Mouse (Mus musculus): Measurements from ENCODE around the gene Olfr532.
"Not testable (repeated sequence)": the region's sequence is repeated elsewhere in the genome, so short reads cannot be mapped to it uniquely, and the experiment has no call there.

Olfr532 gene

DNA sequence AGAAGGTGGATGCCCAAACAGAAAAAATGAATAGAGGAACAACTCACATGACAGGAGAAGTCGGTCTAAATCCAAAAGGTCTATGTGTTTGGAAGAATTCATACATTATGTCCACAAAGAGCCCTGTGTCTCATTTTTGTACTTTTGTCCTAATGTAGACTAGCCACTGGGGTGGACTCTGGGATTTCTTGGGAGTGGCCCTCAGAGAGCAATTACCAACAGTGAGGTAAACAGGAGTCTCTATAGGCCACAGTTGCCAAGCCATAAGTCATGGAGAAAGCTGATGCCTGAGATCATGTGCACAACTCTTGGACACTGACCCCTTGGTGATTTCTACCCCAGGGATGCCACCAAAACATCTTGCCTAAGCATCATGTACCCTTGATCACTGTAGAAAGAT lies at the start of gene Olfr532:
TSS of gene Olfr532 (minus strand) at position 101 of the 400 bp plus-strand sequence.
- DNase-seq, result no peak

GRCm38 (mm10) chr7:140463070-140463469 lies 41.6 kb upstream of the Olfr532 start, which contains the start of gene Olfr533:
TSS of gene Olfr533 (plus strand) at chr7:140463370.
- not testable (repeated sequence) for DNase-seq

- no peak for DNase-seq
Observed at GRCm38 (mm10) chr7:140443141-140443540, 21.7 kb upstream of the Olfr532 start.

DNA sequence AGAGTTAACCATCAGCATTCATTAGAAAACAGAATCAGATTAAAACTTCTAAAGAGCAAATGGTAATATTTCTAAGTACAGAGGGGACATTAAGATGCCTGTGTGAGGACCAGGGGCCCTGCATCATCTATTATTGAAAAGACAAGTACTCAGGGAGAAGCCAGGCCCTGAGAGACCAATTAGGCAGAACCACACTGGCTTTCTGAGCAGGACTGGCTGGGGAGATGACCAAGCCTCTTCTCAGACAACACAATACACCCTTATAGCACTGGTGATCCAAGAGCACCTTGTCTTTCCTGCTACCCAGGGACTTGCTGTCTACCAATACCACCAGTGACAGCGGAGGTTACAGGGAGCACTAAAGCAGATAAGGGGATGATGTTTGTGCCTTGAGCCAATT lies 18.6 kb downstream of the Olfr532 start, which contains the start of gene Olfr531:
TSS of gene Olfr531 (minus strand) at position 101 of the 400 bp plus-strand sequence.
- no peak for DNase-seq

DNA sequence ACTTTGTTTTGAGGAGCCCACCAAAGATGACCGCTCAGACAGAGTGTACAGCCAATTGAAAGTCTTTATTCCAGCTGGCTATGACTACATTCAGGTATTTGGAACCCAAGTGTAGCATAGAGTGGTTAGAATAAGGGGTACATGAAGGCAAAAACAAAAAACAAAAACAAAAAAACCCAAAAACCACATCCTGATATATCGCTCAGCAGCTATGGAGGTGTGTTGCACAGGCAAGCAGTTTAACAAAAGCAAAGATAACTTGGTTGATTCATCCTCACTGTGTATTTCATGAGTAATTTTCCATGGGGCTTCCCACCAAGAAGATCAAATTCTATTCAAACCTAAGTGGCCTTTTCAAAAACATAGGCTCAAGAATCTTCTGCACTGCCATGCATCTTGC lies 44.5 kb downstream of the Olfr532 start:
- DNase-seq, result no peak

- no peak for DNase-seq
Observed at GRCm38 (mm10) chr7:140376231-140376630, 45.2 kb downstream of the Olfr532 start, which contains the start of gene Olfr530. TSS of gene Olfr530 (minus strand) at chr7:140376331.

DNA sequence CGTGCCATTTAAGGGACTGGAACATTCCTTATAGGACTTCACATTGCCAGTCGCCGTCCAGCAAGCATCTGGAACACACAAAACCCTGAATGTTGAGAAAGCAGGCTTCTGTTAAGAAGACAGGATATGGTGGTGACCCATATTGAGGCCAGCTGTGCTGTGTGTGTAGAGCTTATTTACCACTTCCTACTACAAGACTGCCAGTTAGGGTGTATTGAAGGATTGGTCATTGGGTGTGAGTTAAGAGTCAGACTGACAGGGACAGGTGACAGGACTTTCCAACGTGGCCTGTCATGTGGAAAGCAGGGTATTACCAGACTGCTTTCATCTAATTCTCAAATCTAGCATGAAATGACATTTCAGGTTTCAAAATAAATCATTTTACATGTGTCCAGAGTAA lies 47.1 kb downstream of the Olfr532 start:
- DNase-seq, result no peak

Data from kidney, adult 8-10 months (tissue).